Mouse (Mus musculus): ENCODE results near the gene Evi2b.

Gene Evi2b

GRCm38 (mm10) chr11:79523560-79524309, at the start of gene Evi2b:
TSS of gene Evi2b (minus strand) at chr11:79523762.
- no peak for DNase-seq (ENCODE audit: low spot score)

DNA sequence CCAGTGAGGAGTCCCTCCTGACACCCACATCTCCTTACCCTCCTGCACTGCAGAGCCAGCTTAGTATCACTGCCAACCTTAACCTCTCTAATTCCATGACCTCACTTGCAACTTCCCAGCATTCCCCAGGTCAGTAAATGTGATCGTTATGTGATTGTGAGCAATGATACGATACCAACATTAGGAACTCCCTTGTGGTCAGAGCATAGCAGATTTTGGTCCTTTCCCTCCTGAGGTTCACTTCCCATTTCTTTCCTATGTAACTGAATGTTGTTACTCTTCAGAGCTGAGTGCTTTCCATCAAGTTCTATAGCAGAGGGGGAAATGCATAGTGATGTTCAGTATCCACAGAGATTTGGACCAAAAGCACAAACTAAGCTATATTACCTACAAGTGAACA, 46.8 kb upstream of the Evi2b start:
- no peak for DNase-seq (ENCODE audit: low spot score)

GRCm38 (mm10) chr11:79568197-79568911, 44.8 kb upstream of the Evi2b start:
- no peak for DNase-seq (ENCODE audit: low spot score)

GRCm38 (mm10) chr11:79566947-79567346, 43.4 kb upstream of the Evi2b start:
- DNase-seq (ENCODE audit: low spot score): no peak

GRCm38 (mm10) chr11:79563493-79563892, 39.9 kb upstream of the Evi2b start:
- no peak for DNase-seq (ENCODE audit: low spot score)

DNA sequence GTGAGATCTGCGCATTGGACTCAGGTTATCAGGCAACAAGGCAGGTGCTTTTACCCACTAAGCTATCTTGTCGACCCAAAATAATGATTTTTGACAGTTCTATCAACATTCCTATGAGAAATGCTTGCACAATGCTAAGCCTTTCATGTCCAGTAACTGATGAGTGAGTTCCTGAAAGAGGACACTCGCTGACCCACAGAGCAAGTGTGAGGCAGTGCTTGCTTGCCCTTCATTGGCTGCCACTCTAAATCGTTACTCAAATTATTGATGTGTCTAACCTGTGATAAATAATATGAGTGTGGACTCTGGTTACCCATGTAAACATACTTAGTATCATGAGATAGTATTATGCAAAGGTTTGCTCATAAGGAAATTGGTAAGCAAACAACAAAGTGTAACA, 37.0 kb upstream of the Evi2b start:
- no peak for DNase-seq (ENCODE audit: low spot score)

DNA sequence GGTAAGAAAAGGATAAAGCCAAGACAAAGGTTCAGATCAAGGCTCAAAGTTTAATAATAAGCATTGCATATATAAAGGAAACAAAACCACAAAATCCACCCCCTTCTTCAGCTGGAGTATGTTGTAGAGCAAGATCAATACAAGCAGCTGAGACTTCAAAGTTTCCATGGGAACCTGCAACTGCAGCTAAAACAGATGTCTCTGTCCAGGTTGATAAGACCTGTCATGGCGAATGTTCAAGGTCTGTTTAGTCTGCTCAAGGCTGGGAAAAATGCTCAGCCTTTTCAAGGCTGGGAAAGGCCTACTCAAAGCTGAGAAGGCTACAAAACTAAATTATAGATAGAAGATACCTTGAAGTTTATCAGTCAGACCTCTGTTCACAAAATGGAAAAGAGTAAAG, 29.1 kb upstream of the Evi2b start:
- no peak for DNase-seq (ENCODE audit: low spot score)

DNA sequence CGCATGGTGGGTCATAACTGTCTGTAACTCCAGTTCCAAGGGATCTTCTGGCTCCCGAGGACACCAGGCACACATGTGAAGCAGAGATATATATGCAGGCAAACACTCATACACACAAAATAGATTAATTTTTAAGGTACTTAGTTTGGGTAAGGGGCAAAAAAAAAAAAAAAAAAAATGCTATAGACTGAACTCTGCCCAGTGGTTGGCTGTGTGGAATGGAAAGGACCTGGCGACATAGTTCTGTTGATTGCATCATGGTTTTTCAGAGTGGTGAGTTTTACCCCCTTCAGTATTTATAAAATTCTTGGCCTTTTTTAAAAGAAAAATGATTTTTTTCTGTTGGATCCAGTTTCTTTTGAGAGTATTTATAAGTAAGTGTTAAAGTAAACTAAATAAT, 12.7 kb upstream of the Evi2b start:
- no peak for DNase-seq (ENCODE audit: low spot score)

- no peak for DNase-seq (ENCODE audit: low spot score)
Measured at GRCm38 (mm10) chr11:79535554-79535953, 12.0 kb upstream of the Evi2b start.

- no peak for DNase-seq (ENCODE audit: low spot score)
Measured at GRCm38 (mm10) chr11:79533950-79534690, 10.6 kb upstream of the Evi2b start.

DNA sequence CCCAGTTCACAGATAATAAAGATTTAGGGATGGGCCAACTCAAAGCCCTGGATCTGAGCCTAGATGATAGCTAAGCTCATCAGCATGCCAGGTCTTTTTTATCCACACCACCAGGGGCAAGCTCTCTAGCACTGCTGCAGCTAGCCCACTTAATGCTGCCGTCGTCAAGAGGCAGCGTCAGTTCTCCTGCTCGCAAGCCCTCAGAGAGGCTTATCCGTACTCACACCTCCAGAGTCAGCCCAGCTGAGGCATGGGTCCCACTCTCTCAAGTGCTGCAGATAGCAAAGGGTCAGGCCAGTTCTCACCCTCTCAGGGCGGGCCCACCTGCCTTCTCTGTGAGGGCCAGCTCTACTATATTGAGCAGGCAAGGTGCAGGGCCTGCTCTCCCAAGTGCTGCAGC, 9.7 kb upstream of the Evi2b start:
- no peak for DNase-seq (ENCODE audit: low spot score)

DNA sequence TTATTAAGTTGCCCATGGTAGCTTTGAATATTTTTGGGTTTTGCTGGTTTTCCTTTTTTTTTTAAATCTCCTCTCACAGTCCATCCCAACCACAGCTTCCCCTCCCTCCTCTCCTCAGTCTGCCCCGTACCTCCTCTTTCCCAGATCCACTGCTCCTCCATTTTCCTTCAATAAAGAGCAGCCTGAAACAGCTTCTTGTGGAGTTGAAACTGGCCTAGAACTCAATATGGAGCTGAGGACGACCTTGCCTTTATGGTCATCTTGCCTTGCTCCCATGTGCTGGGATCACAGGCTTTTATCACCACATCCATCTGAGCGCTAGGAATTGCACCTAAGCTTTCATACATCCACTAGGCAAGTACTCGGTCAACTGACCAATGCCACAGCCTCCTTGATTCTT, 7.9 kb upstream of the Evi2b start:
- DNase-seq (ENCODE audit: low spot score): no peak

DNA sequence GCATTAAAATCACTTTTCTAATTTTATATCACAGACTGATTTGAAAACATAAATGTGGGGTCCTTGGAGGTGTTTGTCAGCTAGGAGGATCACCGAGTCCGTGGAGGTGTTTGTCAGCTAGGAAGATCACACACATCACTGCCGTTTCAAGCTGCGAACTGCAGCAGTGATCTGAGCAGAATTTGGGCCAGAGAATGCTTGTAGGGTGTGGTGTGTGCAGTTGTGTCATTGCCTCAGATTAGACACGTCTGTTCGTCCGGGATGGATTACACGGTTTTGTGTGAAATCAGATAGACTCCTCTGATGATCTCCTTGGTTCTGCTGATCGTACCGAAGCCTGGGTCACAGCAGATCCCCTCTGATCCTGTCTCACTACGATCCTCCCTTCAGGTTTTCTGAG, 7.2 kb upstream of the Evi2b start:
- DNase-seq (ENCODE audit: low spot score): no peak

GRCm38 (mm10) chr11:79530333-79530761, 6.8 kb upstream of the Evi2b start, which contains the start of the genes Evi2 and Evi2a:
TSS of gene Evi2 (minus strand) at chr11:79530589.
TSS of gene Evi2a (minus strand) at chr11:79530609.
- DNase-seq (ENCODE audit: low spot score): no peak

DNA sequence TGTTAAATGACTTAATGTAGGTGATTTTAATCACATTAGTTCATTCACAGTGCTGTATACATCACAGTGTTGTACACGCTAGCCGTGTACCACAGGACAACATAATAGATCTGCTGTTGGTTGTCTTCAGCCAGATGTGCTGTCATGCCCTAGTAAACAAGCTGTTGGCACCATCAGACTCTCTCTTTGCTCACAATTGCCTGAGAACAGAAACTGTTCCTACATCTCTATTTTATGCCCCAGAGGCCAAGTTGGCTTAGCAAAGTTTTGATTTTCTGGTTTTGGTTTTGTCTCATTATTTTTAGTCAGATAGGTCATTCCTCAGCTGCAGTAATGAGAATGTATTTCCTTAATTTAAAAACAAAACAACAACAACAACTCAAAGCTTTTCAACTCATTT, 6.2 kb upstream of the Evi2b start:
- DNase-seq (ENCODE audit: low spot score): no peak

DNA sequence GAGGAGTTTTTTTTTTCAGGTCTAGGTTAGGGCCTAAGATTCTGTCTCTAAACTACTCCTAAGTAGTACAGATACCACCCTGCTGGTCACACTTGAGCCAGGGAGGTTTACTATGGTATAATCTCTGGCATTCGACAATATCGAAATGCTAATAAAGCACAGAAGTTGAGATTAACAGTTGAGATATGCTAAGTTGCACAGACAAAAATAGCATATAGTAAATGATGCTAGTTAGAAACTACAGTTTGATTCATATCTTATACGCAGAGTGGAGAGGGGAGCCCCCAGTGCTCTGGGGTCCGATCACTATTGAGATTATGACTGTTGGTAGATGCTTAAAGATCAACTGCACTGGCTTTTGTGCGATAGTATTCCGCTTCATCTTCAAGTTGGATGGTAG, 5.7 kb upstream of the Evi2b start:
- no peak for DNase-seq (ENCODE audit: low spot score)

DNA sequence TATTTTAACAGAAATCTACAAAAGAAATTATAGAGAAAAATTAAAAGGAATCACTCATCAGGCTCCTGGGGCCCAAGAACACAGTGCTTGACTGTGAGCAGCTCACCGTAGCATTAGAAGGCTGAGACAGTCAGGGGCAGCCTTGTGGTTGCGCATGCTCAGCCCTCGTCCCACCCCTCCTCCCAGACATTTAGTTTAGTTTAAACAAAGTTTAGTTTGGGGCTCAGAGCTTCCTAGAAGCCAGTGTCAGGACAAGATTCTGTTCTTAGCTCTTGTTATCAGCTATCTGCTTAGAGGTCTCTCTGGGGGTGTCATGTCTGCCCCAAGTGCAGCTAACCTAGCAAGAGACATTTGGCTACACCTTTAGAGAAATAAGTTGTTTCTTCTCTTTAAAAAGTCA, 5.0 kb upstream of the Evi2b start:
- no peak for DNase-seq (ENCODE audit: low spot score)

GRCm38 (mm10) chr11:79527739-79528384, 4.3 kb upstream of the Evi2b start:
- no peak for DNase-seq (ENCODE audit: low spot score)

- no peak for DNase-seq (ENCODE audit: low spot score)
Measured at GRCm38 (mm10) chr11:79527015-79527738, 3.6 kb upstream of the Evi2b start.

- DNase-seq (ENCODE audit: low spot score): no peak
Measured at GRCm38 (mm10) chr11:79526549-79526948, 3.0 kb upstream of the Evi2b start.

DNA sequence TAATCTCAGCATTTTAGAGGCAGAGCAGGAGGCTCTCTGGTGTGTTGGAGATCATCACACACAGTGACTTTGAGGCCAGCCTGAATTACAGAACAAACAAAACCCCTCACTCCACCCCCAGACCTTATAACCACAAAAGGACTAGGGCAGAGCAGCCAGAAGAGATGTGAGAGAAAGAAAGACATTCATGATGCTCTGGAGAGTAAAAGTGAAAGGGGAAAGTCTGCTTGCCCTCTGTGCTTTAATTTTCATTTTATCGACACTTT, 681 bp upstream of the Evi2b start:
- no peak for DNase-seq (ENCODE audit: low spot score)

GRCm38 (mm10) chr11:79522944-79523343, 618 bp downstream of the Evi2b start:
- no peak for DNase-seq (ENCODE audit: low spot score)

Data from ovary, postnatal 14 days (tissue).